Mouse (Mus musculus) adrenal gland (tissue): ENCODE data around the gene Dnlz.

Experiments
- intact Hi-C: fragments of 180-260 bp; cut with DNase I; formaldehyde crosslinking; loops from one replicate; pipeline ENCODE4 v1.15.1; 2025

Dnlz gene

GRCm38 (mm10) chr2:26358667-26359320 lies 6.9 kb upstream of the Dnlz start:
- intact Hi-C loops: loop anchor here (5.0 kb wide), 1 partner anchor 39 kb away; no protein-coding TSS in a partner anchor

DNA sequence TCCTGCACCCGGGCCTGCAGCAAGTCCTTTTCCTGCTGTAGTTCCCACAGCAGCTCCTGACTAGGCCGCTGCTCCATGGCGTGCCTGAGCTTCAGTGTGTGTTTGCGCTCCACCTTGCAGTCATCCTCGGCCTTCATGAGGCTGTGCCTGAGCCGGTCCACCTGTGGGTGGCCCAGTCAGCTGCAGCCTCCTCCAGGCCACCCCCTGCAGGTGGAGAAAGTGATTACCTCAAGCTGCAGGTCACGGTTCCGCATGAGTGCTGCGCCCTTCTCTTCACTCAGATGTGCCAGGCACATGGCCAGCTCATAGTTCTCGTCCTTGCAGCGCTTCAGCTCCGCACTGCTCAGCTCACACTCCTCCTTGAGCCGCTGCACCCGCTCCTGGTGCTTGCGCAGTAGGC lies 5.6 kb upstream of the Dnlz start:
- intact Hi-C loops: loop anchor here (5.0 kb wide), 1 partner anchor 40 kb away; no protein-coding TSS in a partner anchor

GRCm38 (mm10) chr2:26356678-26357077 lies 4.8 kb upstream of the Dnlz start:
- intact Hi-C loops: loop anchor here (5.0 kb wide), 1 partner anchor 41 kb away; no protein-coding TSS in a partner anchor

DNA sequence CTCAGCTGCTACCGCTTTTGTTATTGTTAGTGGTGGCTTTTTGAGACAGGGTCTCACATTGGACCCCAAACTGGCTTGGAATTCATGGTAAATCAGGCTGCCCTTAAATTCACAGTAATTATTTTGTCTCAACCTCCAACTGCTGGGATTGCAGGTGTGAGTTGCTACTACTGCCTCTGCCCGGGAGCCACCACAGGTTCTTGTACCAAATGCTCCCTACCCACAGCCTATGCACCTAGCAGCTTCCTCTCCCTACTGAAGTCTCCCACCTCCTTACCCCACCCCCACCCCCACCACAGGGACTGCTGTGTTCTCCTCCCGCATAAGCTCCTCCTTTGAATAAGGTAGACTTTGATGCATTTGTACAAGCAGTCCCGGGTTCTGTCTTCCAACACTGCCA lies 4.3 kb upstream of the Dnlz start:
- intact Hi-C loops: loop anchor here (5.0 kb wide), 1 partner anchor 41 kb away; no protein-coding TSS in a partner anchor

GRCm38 (mm10) chr2:26354401-26354800 lies 2.5 kb upstream of the Dnlz start:
- intact Hi-C loops: loop anchor here (5.0 kb wide), 2 partner anchors 33 to 37 kb away; partner anchors contain the start of genes Entr1, Gpsm1 and Pmpca

- intact Hi-C loops: loop anchor here (5.0 kb wide), 2 partner anchors 34 to 36 kb away; partner anchors contain the start of genes Entr1, Gpsm1 and Pmpca
These were observed 1.4 kb upstream of the Dnlz start for GRCm38 (mm10) chr2:26353066-26353980.

- intact Hi-C loops: loop anchor here (5.0 kb wide), 2 partner anchors 35 kb away; partner anchors contain the start of genes Entr1, Gpsm1 and Pmpca
These were observed 491 bp upstream of the Dnlz start for GRCm38 (mm10) chr2:26352291-26352910.

GRCm38 (mm10) chr2:26348241-26348640 lies 3.7 kb downstream of the Dnlz start:
- intact Hi-C loops: no loop called here

DNA sequence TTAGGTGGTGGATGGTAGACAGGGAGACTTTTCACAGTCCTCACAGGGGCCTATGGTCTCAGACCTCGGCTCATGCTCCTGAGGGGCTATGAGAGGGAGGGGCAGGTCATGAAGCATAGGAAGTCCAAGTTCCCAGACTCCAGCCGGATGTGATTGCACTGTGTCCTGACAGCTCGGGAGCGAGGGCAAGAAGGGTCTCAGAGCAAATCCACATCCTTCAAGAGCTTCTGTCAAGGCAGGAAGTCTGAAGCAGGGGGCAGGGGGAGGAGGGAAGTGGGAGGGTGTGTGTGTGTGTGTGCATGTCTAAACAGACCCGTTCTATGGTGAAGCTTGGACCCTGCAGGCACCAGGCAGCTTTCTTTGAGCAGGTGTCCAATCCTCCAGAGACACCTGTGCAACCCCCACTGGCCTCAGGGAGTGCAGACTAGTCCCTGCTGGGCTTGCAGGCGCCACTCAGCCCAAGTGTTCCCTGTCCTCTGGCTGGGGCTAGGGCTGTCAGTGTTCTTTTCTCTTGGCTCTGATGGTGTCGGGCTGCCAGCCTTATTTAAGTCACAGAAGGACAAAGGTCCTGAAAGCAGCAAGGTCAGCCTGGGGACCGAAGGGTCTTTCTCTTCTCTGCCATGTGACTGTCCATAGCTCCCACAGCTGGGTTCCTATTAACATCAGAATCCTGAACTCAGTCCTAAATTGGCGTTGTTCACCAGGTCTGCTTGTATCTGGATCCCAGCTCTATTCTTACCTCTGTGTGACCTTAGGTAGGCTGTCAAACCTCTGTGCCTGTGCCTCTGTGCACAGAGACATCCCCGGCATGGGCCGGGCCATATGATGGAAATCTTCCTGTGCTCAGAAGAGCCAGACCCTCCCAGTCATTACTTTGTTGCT lies 9.1 kb downstream of the Dnlz start:
- intact Hi-C loops: no loop called here

DNA sequence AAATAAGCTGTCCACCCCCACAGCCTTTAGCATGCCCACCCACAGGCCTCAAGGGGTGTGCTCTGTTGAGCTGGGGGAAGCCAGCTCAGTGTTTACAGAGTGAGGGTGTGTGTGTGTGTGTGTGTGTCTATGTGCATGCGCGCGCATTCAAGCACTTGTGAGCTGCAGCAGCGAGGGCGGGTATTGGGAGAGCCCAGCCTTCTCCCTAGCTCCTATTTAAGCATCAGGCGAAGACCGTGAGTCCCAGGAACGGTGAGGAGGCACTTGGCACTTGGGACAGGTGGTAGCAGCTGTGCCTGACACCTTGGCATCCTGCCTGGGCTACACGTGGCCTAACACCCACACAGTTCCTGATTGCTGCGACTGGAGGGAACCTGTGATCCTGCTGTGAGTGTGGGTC lies 9.9 kb downstream of the Dnlz start:
- intact Hi-C loops: no loop called here

DNA sequence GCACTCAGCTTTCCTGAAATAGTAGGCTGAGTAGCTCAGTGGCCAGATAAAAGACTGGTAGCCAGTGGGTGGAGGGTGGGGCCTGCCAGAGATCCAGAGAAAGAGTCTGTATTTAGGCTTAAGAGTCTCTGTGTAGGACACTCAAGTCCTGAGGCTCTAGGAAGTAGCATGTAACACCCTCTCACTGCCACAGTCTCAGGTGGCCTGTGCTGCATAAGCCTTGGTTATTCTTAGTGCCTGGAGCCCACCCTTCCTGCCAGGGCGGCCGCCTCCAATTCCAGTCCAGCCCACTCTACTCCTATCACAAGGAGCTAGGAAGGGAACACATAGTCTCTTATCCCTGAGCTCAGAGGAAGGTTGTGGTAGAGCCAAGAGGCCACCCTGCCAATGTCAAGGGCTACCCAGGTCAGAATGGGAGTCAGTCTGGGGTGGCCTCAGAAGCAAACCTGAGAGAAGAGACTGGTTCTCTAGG lies 10.4 kb downstream of the Dnlz start:
- intact Hi-C loops: no loop called here

DNA sequence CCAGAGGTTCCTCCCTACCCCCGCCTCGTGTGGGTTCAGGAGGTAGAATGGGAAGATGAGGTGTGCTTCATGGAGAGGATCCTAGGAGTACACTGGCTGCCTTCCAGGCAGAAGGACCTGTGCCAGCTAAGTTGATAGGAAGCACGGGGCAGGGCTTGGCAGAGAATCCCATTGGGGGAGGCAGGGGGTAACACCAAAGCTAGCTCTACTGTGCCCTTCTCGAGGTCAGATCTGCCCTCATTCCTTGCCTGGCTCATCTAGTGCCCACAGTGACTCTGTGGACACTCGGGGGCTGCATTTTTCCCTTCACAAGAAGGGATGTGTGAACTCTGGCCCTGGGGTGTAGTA lies 12.7 kb downstream of the Dnlz start:
- intact Hi-C loops: no loop called here

GRCm38 (mm10) chr2:26338302-26339203 lies 13.4 kb downstream of the Dnlz start:
- intact Hi-C loops: no loop called here

- intact Hi-C loops: no loop called here
These were observed 21.2 kb downstream of the Dnlz start for GRCm38 (mm10) chr2:26330702-26331101.

GRCm38 (mm10) chr2:26330056-26330468 lies 21.8 kb downstream of the Dnlz start:
- intact Hi-C loops: no loop called here

DNA sequence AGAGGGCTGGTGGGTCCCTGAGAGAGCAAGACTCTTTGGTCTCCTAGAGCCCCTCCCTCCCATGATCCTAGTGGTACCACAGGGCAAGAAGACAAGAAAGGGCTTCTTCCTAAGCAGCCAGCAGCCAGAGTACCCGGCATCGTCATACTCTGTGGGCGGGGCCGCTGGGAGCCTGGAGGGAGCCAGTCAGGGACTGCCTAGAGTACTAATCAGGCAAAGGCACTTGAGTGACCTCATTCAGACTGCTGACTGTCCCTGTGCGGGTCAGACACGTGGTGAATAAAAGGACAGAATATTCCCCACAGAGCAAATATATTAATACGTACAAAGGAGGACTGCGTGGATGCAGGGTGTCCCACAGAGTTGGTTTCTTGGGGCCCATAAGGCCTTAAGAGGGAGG lies 22.5 kb downstream of the Dnlz start:
- intact Hi-C loops: loop anchor here (5.0 to 10.0 kb wide), 2 partner anchors 78 to 235 kb away; partner anchors contain the start of gene Inpp5e

DNA sequence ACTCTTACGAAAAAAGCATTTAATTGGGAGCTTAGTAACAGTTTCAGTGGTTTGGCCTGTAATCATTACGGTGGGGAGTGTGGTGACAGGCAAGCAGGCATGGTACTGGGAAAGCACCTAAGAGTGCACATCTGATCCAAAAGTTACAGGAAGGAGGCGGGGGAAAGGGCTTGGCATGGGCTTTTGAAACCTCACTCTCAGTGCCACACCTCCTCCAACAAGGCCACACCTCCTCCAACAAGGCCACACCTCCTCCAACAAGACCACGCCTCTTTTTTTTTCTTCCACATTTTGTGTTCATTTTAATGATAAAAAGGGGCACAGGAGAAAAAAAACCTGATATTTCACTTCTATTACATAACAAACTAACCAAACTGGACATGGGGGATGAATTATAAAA lies 24.1 kb downstream of the Dnlz start:
- intact Hi-C loops: loop anchor here (5.0 to 10.0 kb wide), 2 partner anchors 79 to 237 kb away; partner anchors contain the start of gene Inpp5e

- intact Hi-C loops: loop anchor here (5.0 to 10.0 kb wide), 2 partner anchors 82 to 239 kb away; partner anchors contain the start of gene Inpp5e
These were observed 26.3 kb downstream of the Dnlz start for GRCm38 (mm10) chr2:26325386-26326181.
